8 mouse cellular contexts compared by ENCODE assay signal in genomic region chr9:8544041-8544794, GRCm38 (mm10). TPM values are rescaled to one million over a fixed set of nuclear protein-coding genes. Genes with fewer than 3 reads are reported as not detected.
DNase-seq lines count a peak whose midpoint lies in the region; ATAC-seq and TF ChIP-seq lines count a peak whose summit lies in the region.

Gene Trpc6, plus strand, starts transcription at chr9:8544142.

- TF ChIP-seq CTCF in kidney, postnatal 0 days (IDR thresholded peaks at IDR 0.05; ENCODE audit: low read depth), result no peak

- no peaks in the 10 kb centered on the region for H3K9me3 ChIP-seq in heart, embryonic 14.5 days (ENCODE audit: control insufficient read depth, low read length)
- H3K9me3 ChIP-seq in kidney, postnatal 0 days (replicated peaks; ENCODE audit: low read length), result no peaks in the 10 kb centered on the region
- no peaks in the 10 kb centered on the region for H3K9me3 ChIP-seq in liver, embryonic 11.5 days (ENCODE audit: control insufficient read depth, low read length)

- ATAC-seq in heart, embryonic 14.5 days (ENCODE audit: insufficient number of reproducible peaks, insufficient read depth, low FRiP score, low read depth), result peak; percentile 61; the same call in 1 of the 2 replicates
- ATAC-seq in kidney, postnatal 0 days (replicated peaks; ENCODE audit: low FRiP score, low read depth), result peak; percentile 90
- peak; percentile 80 for ATAC-seq in liver, embryonic 11.5 days (replicated peaks; ENCODE audit: low FRiP score)

- WGBS in heart, embryonic 14.5 days, result under 1% methylated on average over 44 of the region's 44 CpGs
- 2% methylated on average over 44 of the region's 44 CpGs for WGBS in kidney, postnatal 0 days
- 1% methylated on average over 44 of the region's 44 CpGs for WGBS in liver, embryonic 11.5 days

- peak; percentile 33 to 36 for DNase-seq in cerebellum, postnatal 14 days
- DNase-seq in cerebellum, adult 9-10 months, result no peak
- peak; percentile 76 for DNase-seq in embryo, embryonic 10 days (ENCODE audit: low spot score)
- peak; percentile 72 for DNase-seq in kidney, postnatal 0 days (ENCODE audit: low spot score)
- peak; percentile 43 for DNase-seq in liver, embryonic 11.5 days (ENCODE audit: low spot score)
- DNase-seq in neural tube, embryonic 10.5 days (ENCODE audit: extremely low spot score, low spot score), result peak; percentile 69
- peak; percentile 58 for DNase-seq in yolk sac, embryonic 10.5 days (ENCODE audit: low spot score)

- no peaks in the 10 kb centered on the region for H3K27me3 ChIP-seq in heart, embryonic 14.5 days (ENCODE audit: control insufficient read depth, insufficient read depth, low read length)
- H3K27me3 ChIP-seq in kidney, postnatal 0 days (ENCODE audit: insufficient read depth, low read length), result peaks cover 3% of the 10 kb centered on the region; the same call in 1 of the 2 replicates
- 0 out of 2 replicates have a peak, but pooled peaks cover 5% of the 10 kb centered on the region for H3K27me3 ChIP-seq in liver, embryonic 11.5 days (replicated peaks; ENCODE audit: control insufficient read depth, insufficient read depth, low read length)

- peak within 1 kb of the TSS; percentile 53 to 61 for H3K4me3 ChIP-seq in heart, embryonic 14.5 days (ENCODE audit: control insufficient read depth in 1 of 2, insufficient read depth in 1 of 2, low read depth in 1 of 2, low read length in 2 of 2)
- peak within 1 kb of the TSS; percentile 43 for H3K4me3 ChIP-seq in kidney, postnatal 0 days (replicated peaks; ENCODE audit: low read depth, low read length)
- peak within 1 kb of the TSS; percentile 40 for H3K4me3 ChIP-seq in liver, embryonic 11.5 days (ENCODE audit: low read depth, low read length)

- no peak within 1 kb of the TSS for H3K27ac ChIP-seq in heart, embryonic 14.5 days (replicated peaks in 1 of 2; ENCODE audit: control insufficient read depth in 1 of 2, insufficient read depth in 1 of 2, low read depth in 2 of 2, low read length in 2 of 2)
- no peak within 1 kb of the TSS for H3K27ac ChIP-seq in kidney, postnatal 0 days
- H3K27ac ChIP-seq in liver, embryonic 11.5 days (ENCODE audit: low read depth, low read length), result no peak within 1 kb of the TSS

- H3K4me1 ChIP-seq in heart, embryonic 14.5 days (ENCODE audit: control insufficient read depth in 2 of 2, insufficient read depth in 2 of 2, low read length in 2 of 2), result peaks cover 0 to 2% of the 10 kb centered on the region in 2 experiments; a peak in 2 of 4 replicates
- peaks cover 4% of the 10 kb centered on the region; the same call in 1 of the 2 replicates for H3K4me1 ChIP-seq in kidney, postnatal 0 days (replicated peaks; ENCODE audit: insufficient read depth, low read length)
- H3K4me1 ChIP-seq in liver, embryonic 11.5 days (replicated peaks; ENCODE audit: control insufficient read depth, insufficient read depth, low read length), result no peaks in the 10 kb centered on the region

- H3K9ac ChIP-seq in heart, embryonic 14.5 days (ENCODE audit: low read length), result peak within 1 kb of the TSS; percentile 62
- H3K9ac ChIP-seq in kidney, postnatal 0 days (ENCODE audit: low read depth, low read length), result 0 out of 2 replicates have a peak within 1 kb of the TSS, but pooled peaks have one; percentile 43
- H3K9ac ChIP-seq in liver, embryonic 11.5 days (ENCODE audit: low read depth, low read length), result peak within 1 kb of the TSS; percentile 40; the same call in 1 of the 2 replicates

- peak within 1 kb of the TSS; percentile 94 for H3K4me2 ChIP-seq in heart, embryonic 14.5 days (ENCODE audit: low read length)
- peak within 1 kb of the TSS; percentile 77 for H3K4me2 ChIP-seq in kidney, postnatal 0 days (ENCODE audit: low read length)
- peak within 1 kb of the TSS; percentile 63 for H3K4me2 ChIP-seq in liver, embryonic 11.5 days

- H3K36me3 ChIP-seq in heart, embryonic 14.5 days (ENCODE audit: control insufficient read depth, insufficient read depth, low read length), result no peaks in the 10 kb centered on the region
- H3K36me3 ChIP-seq in kidney, postnatal 0 days (ENCODE audit: insufficient read depth, low read length), result no peaks in the 10 kb centered on the region
- H3K36me3 ChIP-seq in liver, embryonic 11.5 days (ENCODE audit: control insufficient read depth, insufficient read depth, low read length), result no peaks in the 10 kb centered on the region

RNA-seq across cellular contexts. Expression of gene Trpc6, which starts in this region (rescaled TPM):
- polyA plus RNA-seq in heart, embryonic 14.5 days (2014; fragmentation: Nextera tagmentation; extraction: Ambion mirVana), result 0.59 and 0.92 TPM in 2 replicates
- 0.89 and 0.98 TPM in 2 replicates for polyA plus RNA-seq in kidney, postnatal 0 days (2015; fragmentation: Nextera tagmentation; extraction: Ambion mirVana)
- polyA plus RNA-seq in liver, embryonic 11.5 days (2014; fragmentation: Nextera tagmentation; extraction: Ambion mirVana), result 4.9 and 5.5 TPM in 2 replicates

Comparison
In these comparisons a context has a peak if more than half of its experiments do, and no peak if none do; other contexts are left out.
1. Peak in ATAC-seq, H3K4me3 ChIP-seq, H3K9ac ChIP-seq and H3K4me2 ChIP-seq in heart, embryonic 14.5 days; RNA of the gene not detected or under 1 TPM.
2. Peak in DNase-seq, ATAC-seq, H3K4me3 ChIP-seq, H3K9ac ChIP-seq and H3K4me2 ChIP-seq in kidney, postnatal 0 days; RNA of the gene not detected or under 1 TPM.